8 mouse cellular contexts compared by ENCODE assay signal in genomic region chr7:127194633-127195029, GRCm38 (mm10). TPM values are rescaled to one million over a fixed set of nuclear protein-coding genes. Genes with fewer than 3 reads are reported as not detected.
DNase-seq lines count a peak whose midpoint lies in the region; ATAC-seq and TF ChIP-seq lines count a peak whose summit lies in the region.

No protein-coding gene starts in this region.

- TF ChIP-seq CTCF in MEL (IDR thresholded peaks at IDR 0.05 in 2 of 3, conservative IDR thresholded peaks at IDR 0.05 in 1 of 3; ENCODE audit: control insufficient read depth in 1 of 3, insufficient read depth in 1 of 3, low read depth in 2 of 3, low read length in 3 of 3, poor library complexity in 1 of 3, severe bottlenecking in 1 of 3), result no peak

- H3K27ac ChIP-seq in heart, embryonic 15.5 days, result peak overlapping the region; percentile 79
- H3K27ac ChIP-seq in MEL (ENCODE audit: control insufficient read depth, low read depth, low read length), result no peak overlapping the region
- peak overlapping the region; percentile 93 for H3K27ac ChIP-seq in hindbrain, embryonic 10.5 days
- no peak overlapping the region for H3K27ac ChIP-seq in midbrain, embryonic 11.5 days (ENCODE audit: low read depth, low read length)

- H3K4me1 ChIP-seq in heart, embryonic 15.5 days (replicated peaks), result peaks cover 21% of the 10 kb centered on the region
- peaks cover 0 to 12% of the 10 kb centered on the region in 2 experiments; a peak in 2 of 4 replicates for H3K4me1 ChIP-seq in MEL (ENCODE audit: control insufficient read depth in 1 of 2, insufficient read depth in 2 of 2, low read length in 2 of 2)
- peaks cover 26% of the 10 kb centered on the region for H3K4me1 ChIP-seq in hindbrain, embryonic 10.5 days (replicated peaks)
- H3K4me1 ChIP-seq in midbrain, embryonic 11.5 days (ENCODE audit: control insufficient read depth, insufficient read depth, low read length), result peaks cover 15% of the 10 kb centered on the region

- WGBS in heart, embryonic 15.5 days, result 72% methylated on average over 7 of the region's 7 CpGs
- WGBS in hindbrain, embryonic 10.5 days, result 83% methylated on average over 7 of the region's 7 CpGs
- 83% methylated on average over 7 of the region's 7 CpGs for WGBS in midbrain, embryonic 11.5 days

- peaks cover 14% of the 10 kb centered on the region for H3K79me2 ChIP-seq in MEL (ENCODE audit: control insufficient read depth, insufficient read depth, low read length, poor library complexity)

- no peak for DNase-seq in heart, postnatal 10 days
- no peak for DNase-seq in MEL (ENCODE audit: low read depth, low spot score)
- DNase-seq in hindbrain, embryonic 10.5 days (ENCODE audit: low spot score), result no peak
- DNase-seq in midbrain, embryonic 11.5 days (ENCODE audit: low spot score, missing footprints), result no peak
- DNase-seq in left cerebral cortex, adult 8-10 months (ENCODE audit: low spot score in 2 of 2), result no peak
- no peak for DNase-seq in layer of hippocampus, postnatal 36 days
- no peak for DNase-seq in thymus, postnatal 14 days

- peak overlapping the region; percentile 71 for H3K4me2 ChIP-seq in heart, embryonic 15.5 days
- peak overlapping the region; percentile 86 for H3K4me2 ChIP-seq in midbrain, embryonic 11.5 days

- no peak for TF ChIP-seq EP300 in MEL (IDR thresholded peaks at IDR 0.05; ENCODE audit: low read depth in 1 of 2, low read length in 2 of 2)

- no peaks in the 10 kb centered on the region for H3K27me3 ChIP-seq in heart, embryonic 15.5 days
- no peaks in the 10 kb centered on the region for H3K27me3 ChIP-seq in MEL (ENCODE audit: control insufficient read depth in 1 of 2, insufficient read depth in 2 of 2, low read length in 2 of 2)
- H3K27me3 ChIP-seq in hindbrain, embryonic 10.5 days (ENCODE audit: insufficient read depth, poor library complexity, severe bottlenecking), result no peaks in the 10 kb centered on the region
- no peaks in the 10 kb centered on the region for H3K27me3 ChIP-seq in midbrain, embryonic 11.5 days (ENCODE audit: control insufficient read depth, insufficient read depth, low read length)

- H3K36me3 ChIP-seq in heart, embryonic 15.5 days, result peaks cover 57% of the 10 kb centered on the region
- H3K36me3 ChIP-seq in MEL (ENCODE audit: control insufficient read depth in 1 of 2, insufficient read depth in 2 of 2, low read length in 2 of 2), result peaks cover 0 to 12% of the 10 kb centered on the region in 2 experiments; a peak in 2 of 4 replicates
- H3K36me3 ChIP-seq in hindbrain, embryonic 10.5 days, result peaks cover 77% of the 10 kb centered on the region
- H3K36me3 ChIP-seq in midbrain, embryonic 11.5 days (ENCODE audit: control insufficient read depth, insufficient read depth, low read length), result peaks cover 40% of the 10 kb centered on the region

- no peak for TF ChIP-seq POLR2A in MEL (IDR thresholded peaks at IDR 0.05; ENCODE audit: control insufficient read depth in 1 of 2, insufficient read depth in 1 of 2, low read depth in 1 of 2, low read length in 2 of 2, poor library complexity in 1 of 2)

- no peak for ATAC-seq in heart, embryonic 15.5 days (replicated peaks; ENCODE audit: insufficient number of reproducible peaks, insufficient read depth, low FRiP score, low read depth)
- no peak for ATAC-seq in midbrain, embryonic 11.5 days (ENCODE audit: low FRiP score)

- peak overlapping the region; percentile 66 for H3K4me3 ChIP-seq in heart, embryonic 15.5 days
- H3K4me3 ChIP-seq in MEL (ENCODE audit: control insufficient read depth in 1 of 2, insufficient read depth in 1 of 2, low read depth in 2 of 2, low read length in 2 of 2), result peak overlapping the region; percentile 60 to 99; a peak in 3 of 4 replicates
- peak overlapping the region; percentile 77 for H3K4me3 ChIP-seq in hindbrain, embryonic 10.5 days
- peak overlapping the region; percentile 85 for H3K4me3 ChIP-seq in midbrain, embryonic 11.5 days (ENCODE audit: low read depth, low read length)

- intact Hi-C loops in heart, postnatal 10 days (cut with DNase I), result no loop called here

- no peaks in the 10 kb centered on the region for H3K9me3 ChIP-seq in heart, embryonic 15.5 days (replicated peaks)
- no peaks in the 10 kb centered on the region for H3K9me3 ChIP-seq in MEL (replicated peaks; ENCODE audit: insufficient read depth, low read length)
- no peaks in the 10 kb centered on the region for H3K9me3 ChIP-seq in hindbrain, embryonic 10.5 days
- H3K9me3 ChIP-seq in midbrain, embryonic 11.5 days (ENCODE audit: control insufficient read depth, low read length), result no peaks in the 10 kb centered on the region

- no peak for TF ChIP-seq RAD21 in MEL (IDR thresholded peaks at IDR 0.05; ENCODE audit: low read depth, low read length)

- H3K9ac ChIP-seq in heart, embryonic 15.5 days, result peak overlapping the region; percentile 58
- peak overlapping the region; percentile 94 for H3K9ac ChIP-seq in MEL (ENCODE audit: control insufficient read depth, low read depth, low read length, poor library complexity, severe bottlenecking)
- peak overlapping the region; percentile 85 for H3K9ac ChIP-seq in midbrain, embryonic 11.5 days (ENCODE audit: low read length)

TF ChIP-seq in MEL, 35 proteins besides CTCF, POLR2A, EP300 and RAD21 (continues in another document):
- TF ChIP-seq CHD2 (IDR thresholded peaks at IDR 0.05; ENCODE audit: low read length) (no peak), GABPA (IDR thresholded peaks at IDR 0.05; ENCODE audit: low read depth, low read length) (no peak), MYB (IDR thresholded peaks at IDR 0.05; ENCODE audit: low read depth, low read length) (no peak), TBP (IDR thresholded peaks at IDR 0.05; ENCODE audit: low read depth, low read length) (no peak), SIN3A (IDR thresholded peaks at IDR 0.05; ENCODE audit: low read length) (no peak), E2F4 (IDR thresholded peaks at IDR 0.05; ENCODE audit: borderline replicate concordance, low read depth, low read length) (no peak)

RNA-seq across cellular contexts. Expression of gene Cd2bp2, which starts 1.2 kb away (rescaled TPM):
- polyA plus RNA-seq in heart, embryonic 15.5 days (2015; fragmentation: Nextera tagmentation; extraction: Ambion mirVana), result 35.4 and 42.5 TPM in 2 replicates
- 10 to 100 TPM; 46.8 to 49.2 TPM for total RNA-seq in heart, postnatal 10 days (2021)
- total RNA-seq in MEL (2012; rRNA removed), result 55.6 and 64.8 TPM in 2 replicates
- 10 to 100 TPM in 1 of 2 experiments, not detected in 1; 56.7 TPM for polyA plus RNA-seq in MEL (2012; ENCODE audit: insufficient read depth in 1 of 2, insufficient read length in 2 of 2, low read depth in 1 of 2, low replicate concordance in 2 of 2, missing spikeins in 1 of 2)
- 94.4 and 96.0 TPM in 2 replicates for polyA plus RNA-seq in hindbrain, embryonic 10.5 days (2016; fragmentation: Nextera tagmentation; extraction: Ambion mirVana)
- 85.3 and 88.0 TPM in 2 replicates for polyA plus RNA-seq in midbrain, embryonic 11.5 days (2014; fragmentation: Nextera tagmentation; extraction: Ambion mirVana)
- 100 to 1,000 TPM in 2 of 4 experiments, 10 to 100 TPM in 2; 89.7 to 111 (median 98.2) TPM for total RNA-seq in left cerebral cortex, adult 8-10 months (2022)
- total RNA-seq in layer of hippocampus, postnatal 36 days (2021), result 10 to 100 TPM; 93.9 to 95.1 TPM

RNA-seq across cellular contexts. Expression of gene Tbc1d10b, which starts 13.6 kb away (rescaled TPM):
- 17.0 and 21.3 TPM in 2 replicates for polyA plus RNA-seq in heart, embryonic 15.5 days (2015; fragmentation: Nextera tagmentation; extraction: Ambion mirVana)
- 10 to 100 TPM; 35.3 to 37.2 TPM for total RNA-seq in heart, postnatal 10 days (2021)
- 37.4 and 43.3 TPM in 2 replicates for total RNA-seq in MEL (2012; rRNA removed)
- 10 to 100 TPM in 1 of 2 experiments, not detected in 1; 70.3 TPM for polyA plus RNA-seq in MEL (2012; ENCODE audit: insufficient read depth in 1 of 2, insufficient read length in 2 of 2, low read depth in 1 of 2, low replicate concordance in 2 of 2, missing spikeins in 1 of 2)
- 25.6 and 28.2 TPM in 2 replicates for polyA plus RNA-seq in hindbrain, embryonic 10.5 days (2016; fragmentation: Nextera tagmentation; extraction: Ambion mirVana)
- 16.9 and 19.3 TPM in 2 replicates for polyA plus RNA-seq in midbrain, embryonic 11.5 days (2014; fragmentation: Nextera tagmentation; extraction: Ambion mirVana)
- total RNA-seq in left cerebral cortex, adult 8-10 months (2022), result 100 to 1,000 TPM in 2 of 4 experiments, 10 to 100 TPM in 2; 89.4 to 105 (median 96.9) TPM
- total RNA-seq in layer of hippocampus, postnatal 36 days (2021), result 100 to 1,000 TPM; 107 to 108 TPM

RNA-seq across cellular contexts. Expression of gene Mylpf, which starts 14.1 kb away (rescaled TPM):
- 11.6 and 15.4 TPM in 2 replicates for polyA plus RNA-seq in heart, embryonic 15.5 days (2015; fragmentation: Nextera tagmentation; extraction: Ambion mirVana)
- 1 to 10 TPM; 1.7 to 2.5 TPM for total RNA-seq in heart, postnatal 10 days (2021)
- total RNA-seq in MEL (2012; rRNA removed), result 8.3 and 11.2 TPM in 2 replicates
- polyA plus RNA-seq in MEL (2012; ENCODE audit: insufficient read depth in 1 of 2, insufficient read length in 2 of 2, low read depth in 1 of 2, low replicate concordance in 2 of 2, missing spikeins in 1 of 2), result 1 to 10 TPM in 1 of 2 experiments, not detected in 1; 9.1 TPM
- 13.0 and 17.7 TPM in 2 replicates for polyA plus RNA-seq in hindbrain, embryonic 10.5 days (2016; fragmentation: Nextera tagmentation; extraction: Ambion mirVana)
- polyA plus RNA-seq in midbrain, embryonic 11.5 days (2014; fragmentation: Nextera tagmentation; extraction: Ambion mirVana), result 11.7 and 13.2 TPM in 2 replicates
- total RNA-seq in left cerebral cortex, adult 8-10 months (2022), result 10 to 100 TPM in 2 of 4 experiments, 1 to 10 TPM in 2; 1.9 to 21.6 (median 9.2) TPM
- total RNA-seq in layer of hippocampus, postnatal 36 days (2021), result 1 to 10 TPM in 1 of 2 experiments, not detected in 1; 1.1 TPM

RNA-seq across cellular contexts. Expression of gene Zfp553, which starts 38.2 kb away (rescaled TPM):
- polyA plus RNA-seq in heart, embryonic 15.5 days (2015; fragmentation: Nextera tagmentation; extraction: Ambion mirVana), result 17.8 and 23.7 TPM in 2 replicates
- total RNA-seq in heart, postnatal 10 days (2021), result 1 to 10 TPM; 6.8 to 8.8 TPM
- total RNA-seq in MEL (2012; rRNA removed), result 13.9 and 14.6 TPM in 2 replicates
- 10 to 100 TPM in 1 of 2 experiments, not detected in 1; 19.0 TPM for polyA plus RNA-seq in MEL (2012; ENCODE audit: insufficient read depth in 1 of 2, insufficient read length in 2 of 2, low read depth in 1 of 2, low replicate concordance in 2 of 2, missing spikeins in 1 of 2)
- 78.7 and 81.0 TPM in 2 replicates for polyA plus RNA-seq in hindbrain, embryonic 10.5 days (2016; fragmentation: Nextera tagmentation; extraction: Ambion mirVana)
- polyA plus RNA-seq in midbrain, embryonic 11.5 days (2014; fragmentation: Nextera tagmentation; extraction: Ambion mirVana), result 30.3 and 32.4 TPM in 2 replicates
- total RNA-seq in left cerebral cortex, adult 8-10 months (2022), result 10 to 100 TPM; 18.2 to 21.2 (median 21.0) TPM
- 10 to 100 TPM; 21.0 TPM for total RNA-seq in layer of hippocampus, postnatal 36 days (2021)

RNA-seq across cellular contexts. Expression of gene Sept1, which starts 38.3 kb away (rescaled TPM):
- polyA plus RNA-seq in heart, embryonic 15.5 days (2015; fragmentation: Nextera tagmentation; extraction: Ambion mirVana), result 22.8 and 33.9 TPM in 2 replicates
- total RNA-seq in heart, postnatal 10 days (2021), result 10 to 100 TPM; 11.5 to 15.5 TPM
- total RNA-seq in MEL (2012; rRNA removed), result 30.6 and 41.3 TPM in 2 replicates
- 100 to 1,000 TPM in 1 of 2 experiments, not detected in 1; 116 TPM for polyA plus RNA-seq in MEL (2012; ENCODE audit: insufficient read depth in 1 of 2, insufficient read length in 2 of 2, low read depth in 1 of 2, low replicate concordance in 2 of 2, missing spikeins in 1 of 2)
- polyA plus RNA-seq in hindbrain, embryonic 10.5 days (2016; fragmentation: Nextera tagmentation; extraction: Ambion mirVana), result 32.4 and 33.8 TPM in 2 replicates
- polyA plus RNA-seq in midbrain, embryonic 11.5 days (2014; fragmentation: Nextera tagmentation; extraction: Ambion mirVana), result 24.6 and 29.8 TPM in 2 replicates
- 1 to 10 TPM; 3.1 to 7.1 (median 5.4) TPM for total RNA-seq in left cerebral cortex, adult 8-10 months (2022)
- total RNA-seq in layer of hippocampus, postnatal 36 days (2021), result 1 to 10 TPM; 5.2 to 5.4 TPM

Comparison
In these comparisons a context has a peak if more than half of its experiments do, and no peak if none do; other contexts are left out.
1. H3K27ac ChIP-seq: peak in heart, embryonic 15.5 days (single experiment) and hindbrain, embryonic 10.5 days (single experiment); none in MEL (single experiment) and midbrain, embryonic 11.5 days (single experiment).
2. Peak in every context shown above with its lines, with median percentiles within 50 percentile points of each other: H3K4me3 ChIP-seq and H3K9ac ChIP-seq.